Mouse (Mus musculus): Measurements from ENCODE around the gene Sacs.

Gene Sacs

DNA sequence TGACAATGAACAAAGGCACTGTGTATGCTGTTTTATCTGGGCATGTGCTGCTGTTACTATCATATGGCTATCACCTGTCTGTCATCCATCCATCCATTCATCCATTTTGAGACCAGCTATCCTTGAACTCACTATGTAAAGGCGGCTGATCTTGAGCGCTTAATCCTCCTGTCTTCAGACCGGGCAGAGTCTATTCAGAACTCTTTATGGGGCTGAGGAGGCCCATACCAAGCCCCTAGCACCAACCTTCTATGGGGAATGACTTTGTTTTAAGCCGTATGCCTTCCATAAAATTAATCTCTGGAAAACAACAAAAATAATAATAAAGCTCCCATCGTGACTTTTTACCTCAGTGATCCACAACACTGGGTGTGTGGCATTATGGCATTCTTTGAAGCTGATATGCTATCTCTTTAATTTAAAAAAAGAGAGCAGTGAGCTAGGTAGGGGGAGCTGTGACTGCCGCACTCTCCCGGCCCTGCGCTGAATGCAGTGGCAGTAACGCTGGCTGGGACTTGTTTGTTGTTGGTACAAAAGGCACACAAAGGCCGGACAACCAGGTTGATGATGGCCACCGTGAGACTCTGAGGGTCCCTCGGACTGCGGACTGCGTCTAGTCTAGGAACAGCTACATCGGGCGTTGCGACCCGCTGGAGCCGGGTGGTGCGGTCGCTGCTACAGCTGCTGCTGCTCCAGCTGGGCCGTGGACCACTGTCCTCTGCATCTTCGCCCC is at the start of gene Sacs:
Gene Sacs (plus strand): TSS at position 464 of the 733 bp plus-strand sequence.
- no peak for TF ChIP-seq GATA4 (IDR thresholded peaks at IDR 0.05; ENCODE audit: insufficient replicate concordance, low read length)

GRCm38 (mm10) chr14:61090955-61091354 is 47.3 kb upstream of the Sacs start:
- no peak for TF ChIP-seq GATA4 (IDR thresholded peaks at IDR 0.05; ENCODE audit: insufficient replicate concordance, low read length)

DNA sequence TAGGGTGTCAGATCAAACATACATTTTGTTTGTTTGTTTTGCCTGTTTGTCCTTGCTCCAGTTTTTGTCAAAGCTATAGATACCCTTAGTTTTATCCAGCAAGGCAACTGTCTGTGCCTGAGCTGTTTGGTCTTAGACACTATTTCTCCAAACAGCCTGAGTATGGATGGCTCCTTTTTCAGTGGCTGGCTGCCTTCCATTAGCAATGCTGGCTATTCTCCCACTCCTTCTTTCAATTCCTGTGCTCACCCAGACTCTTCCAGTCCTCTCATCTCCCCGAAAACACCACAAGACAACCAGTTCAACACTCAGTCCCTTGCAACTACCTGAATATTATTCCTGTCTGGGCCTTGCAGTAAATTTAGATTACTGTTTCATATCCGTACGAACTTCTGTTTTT is 46.2 kb upstream of the Sacs start:
- TF ChIP-seq GATA4 (IDR thresholded peaks at IDR 0.05; ENCODE audit: insufficient replicate concordance, low read length) = no peak

DNA sequence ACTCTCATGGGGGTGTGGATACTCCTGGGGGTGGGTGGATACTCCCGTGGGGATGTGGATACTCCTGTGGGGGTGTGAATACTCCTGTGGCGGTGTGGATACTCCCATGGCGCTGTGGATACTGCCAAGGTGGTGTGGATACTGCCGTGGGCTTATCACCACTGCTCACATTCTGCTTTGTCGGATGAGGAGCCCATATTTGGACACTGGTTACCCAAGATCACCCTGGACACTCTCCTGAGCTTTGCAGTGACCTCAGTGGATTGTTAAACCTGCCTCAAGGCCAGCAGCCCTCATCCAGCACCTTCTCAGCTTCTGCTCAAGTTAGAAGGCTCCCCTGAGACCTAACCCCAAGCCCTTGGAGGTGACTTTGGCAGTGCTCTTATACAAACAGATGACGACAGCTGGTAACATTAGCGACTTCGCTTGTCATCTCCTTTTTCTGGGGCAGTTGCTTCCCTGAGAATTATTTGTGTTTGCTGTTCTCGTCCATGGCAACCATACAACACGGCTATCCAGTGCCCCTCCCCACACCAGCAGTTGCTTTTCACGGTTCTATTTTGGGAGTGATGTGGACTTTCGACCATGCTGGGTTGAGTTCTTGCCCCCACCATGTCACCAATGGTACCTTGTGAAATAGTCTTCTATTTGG is 40.2 kb upstream of the Sacs start:
- no peak for TF ChIP-seq GATA4 (IDR thresholded peaks at IDR 0.05; ENCODE audit: insufficient replicate concordance, low read length)

- no peak for TF ChIP-seq GATA4 (IDR thresholded peaks at IDR 0.05; ENCODE audit: insufficient replicate concordance, low read length)
Observed at GRCm38 (mm10) chr14:61100736-61101135, 37.5 kb upstream of the Sacs start.

GRCm38 (mm10) chr14:61106404-61106803 is 31.9 kb upstream of the Sacs start:
- no peak for TF ChIP-seq GATA4 (IDR thresholded peaks at IDR 0.05; ENCODE audit: insufficient replicate concordance, low read length)

GRCm38 (mm10) chr14:61108625-61109024 is 29.6 kb upstream of the Sacs start:
- no peak for TF ChIP-seq GATA4 (IDR thresholded peaks at IDR 0.05; ENCODE audit: insufficient replicate concordance, low read length)

DNA sequence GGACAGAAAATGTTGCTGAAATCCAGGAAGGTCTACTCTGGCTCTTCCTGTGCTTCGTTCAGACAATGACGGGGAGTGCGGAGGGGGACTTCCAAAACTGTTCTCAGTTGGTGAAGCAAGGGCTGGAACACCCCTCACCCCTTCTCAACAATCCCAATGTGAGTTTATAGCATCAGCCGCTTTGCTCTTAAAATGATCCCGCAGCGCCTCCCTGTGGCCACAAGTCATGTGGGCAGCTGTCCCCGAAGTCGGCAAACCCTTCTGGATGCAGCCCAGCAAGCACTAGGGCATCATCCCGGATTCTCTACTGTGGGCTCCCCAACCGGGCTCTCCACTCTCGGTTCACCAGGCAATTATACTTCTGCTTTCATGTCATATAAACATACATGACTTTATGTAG is 25.9 kb upstream of the Sacs start:
- TF ChIP-seq GATA4 (IDR thresholded peaks at IDR 0.05; ENCODE audit: insufficient replicate concordance, low read length) = no peak

DNA sequence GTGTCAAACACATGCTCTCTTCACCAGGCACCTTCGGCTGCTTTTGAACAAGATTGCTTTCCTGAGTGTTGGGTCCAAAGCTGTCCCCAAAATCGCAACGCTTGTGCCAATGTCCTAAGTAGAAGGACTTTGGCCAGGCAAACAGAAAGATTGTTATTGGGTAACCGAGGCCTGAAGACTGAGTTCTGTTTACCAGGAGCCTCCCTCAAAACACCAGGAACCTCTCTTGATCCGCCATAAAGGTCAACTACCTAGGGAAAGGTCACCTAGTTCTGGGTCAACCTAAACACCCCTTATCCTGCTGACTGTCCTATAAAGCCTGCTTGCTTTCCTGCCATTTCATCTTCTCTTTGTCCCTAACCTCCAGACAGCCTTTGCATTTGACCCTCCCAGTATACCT is 13.5 kb upstream of the Sacs start:
- TF ChIP-seq GATA4 (IDR thresholded peaks at IDR 0.05; ENCODE audit: insufficient replicate concordance, low read length) = no peak

- no peak for TF ChIP-seq GATA4 (IDR thresholded peaks at IDR 0.05; ENCODE audit: insufficient replicate concordance, low read length)
Observed at GRCm38 (mm10) chr14:61125201-61125600, 13.1 kb upstream of the Sacs start.

DNA sequence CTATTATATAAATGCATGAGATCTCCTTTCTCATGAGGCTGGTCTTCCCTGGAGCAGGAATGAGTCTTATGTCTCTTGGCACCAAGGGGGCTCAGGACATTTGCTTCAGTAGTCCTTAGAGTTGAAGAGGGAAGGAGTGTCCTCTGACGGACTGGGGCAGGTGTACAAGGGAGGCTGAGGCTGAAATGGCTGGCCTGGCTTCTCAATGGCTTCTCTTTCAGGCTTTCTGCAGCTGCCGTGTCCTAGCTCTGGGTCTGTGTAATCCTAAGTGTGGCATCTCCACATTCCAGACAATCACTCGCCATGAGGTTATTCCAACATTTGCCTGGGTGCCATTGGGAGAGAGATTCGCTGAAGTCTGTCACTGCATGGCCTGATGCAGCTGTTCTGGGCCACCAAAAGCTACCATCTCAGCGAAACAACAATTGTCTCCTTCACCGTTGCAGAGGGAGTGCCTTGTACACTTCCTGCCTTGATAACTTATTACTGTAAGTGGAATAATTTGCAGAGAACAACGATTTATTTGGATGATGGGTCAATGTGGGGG is 9.2 kb upstream of the Sacs start:
- no peak for TF ChIP-seq GATA4 (IDR thresholded peaks at IDR 0.05; ENCODE audit: insufficient replicate concordance, low read length)

DNA sequence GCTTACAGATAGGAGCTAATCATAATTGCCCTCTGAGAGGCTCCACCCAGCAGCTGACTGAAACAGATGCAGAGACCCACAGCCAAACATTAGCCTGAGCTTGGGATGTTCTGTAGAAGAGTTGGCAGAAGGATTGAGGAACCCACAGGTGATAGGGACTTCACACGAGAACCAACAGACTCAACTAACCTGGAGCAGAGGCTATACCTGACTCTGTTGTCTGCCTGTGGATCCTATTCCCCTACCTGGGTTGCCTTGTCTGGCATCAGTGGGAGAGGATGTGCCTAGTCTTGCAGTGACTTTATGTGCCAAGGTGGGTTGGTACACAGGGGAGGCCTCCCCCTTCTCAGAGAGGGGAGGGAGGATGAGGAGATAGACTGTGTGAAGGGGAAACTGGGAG is 5.7 kb upstream of the Sacs start:
- TF ChIP-seq GATA4 (IDR thresholded peaks at IDR 0.05; ENCODE audit: insufficient replicate concordance, low read length) = no peak

GRCm38 (mm10) chr14:61134381-61135030 is 3.8 kb upstream of the Sacs start:
- no peak for TF ChIP-seq GATA4 (IDR thresholded peaks at IDR 0.05; ENCODE audit: insufficient replicate concordance, low read length)

GRCm38 (mm10) chr14:61137410-61137809 is 847 bp upstream of the Sacs start:
- no peak for TF ChIP-seq GATA4 (IDR thresholded peaks at IDR 0.05; ENCODE audit: insufficient replicate concordance, low read length)

DNA sequence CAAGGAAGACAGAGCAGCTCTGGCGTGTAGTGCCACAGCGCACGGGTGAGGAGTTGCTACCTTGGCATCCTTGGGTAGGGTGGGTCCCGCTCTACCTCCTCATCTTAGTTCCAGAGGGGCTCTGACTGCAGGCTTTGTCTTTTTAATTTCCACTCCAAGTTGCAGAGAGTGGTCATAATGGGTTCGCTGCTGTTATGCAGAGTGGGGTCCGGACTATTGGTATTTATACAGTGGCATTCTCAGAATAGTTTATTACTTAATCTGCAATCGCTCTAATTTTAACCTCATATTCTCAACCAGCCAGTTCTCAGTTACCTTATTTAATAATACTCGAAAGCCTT is 440 bp downstream of the Sacs start:
- no peak for TF ChIP-seq GATA4 (IDR thresholded peaks at IDR 0.05; ENCODE audit: insufficient replicate concordance, low read length)

DNA sequence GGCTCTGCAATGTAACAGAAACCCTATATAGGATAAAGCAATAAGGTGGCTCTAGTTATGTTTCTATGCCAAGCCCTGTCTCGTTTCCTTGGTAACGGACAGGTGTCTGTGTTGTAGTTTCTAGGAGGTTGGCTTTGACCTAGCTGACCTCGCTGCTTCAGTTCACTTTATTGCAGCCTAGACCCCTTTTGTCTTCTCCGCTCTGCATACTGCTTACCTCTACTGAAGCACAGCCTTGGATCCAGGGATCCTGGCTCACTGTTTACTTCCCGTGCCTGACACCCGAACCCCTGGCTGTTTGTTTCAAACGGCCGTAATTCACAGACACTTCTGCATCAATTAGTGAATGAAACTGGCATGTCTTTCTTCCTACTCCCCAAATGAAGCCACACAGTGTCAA is 5.1 kb downstream of the Sacs start:
- TF ChIP-seq GATA4 (IDR thresholded peaks at IDR 0.05; ENCODE audit: insufficient replicate concordance, low read length) = no peak
